Mouse (Mus musculus): Measurements from ENCODE around the gene Rnaseh2a.

The Rnaseh2a gene

GRCm38 (mm10) chr8:84907037-84907436, 62.5 kb downstream of the Rnaseh2a start:
- DNase-seq (ENCODE audit: low read depth, low spot score), result no peak
